Mouse (Mus musculus): ENCODE measurements around the gene Abhd8. TPM values are rescaled to one million over a fixed set of nuclear protein-coding genes. Genes with fewer than 3 reads are reported as not detected.

The Abhd8 gene
- polyA plus RNA-seq, 1 experiment from 2014 or later: 15.2 TPM

DNA sequence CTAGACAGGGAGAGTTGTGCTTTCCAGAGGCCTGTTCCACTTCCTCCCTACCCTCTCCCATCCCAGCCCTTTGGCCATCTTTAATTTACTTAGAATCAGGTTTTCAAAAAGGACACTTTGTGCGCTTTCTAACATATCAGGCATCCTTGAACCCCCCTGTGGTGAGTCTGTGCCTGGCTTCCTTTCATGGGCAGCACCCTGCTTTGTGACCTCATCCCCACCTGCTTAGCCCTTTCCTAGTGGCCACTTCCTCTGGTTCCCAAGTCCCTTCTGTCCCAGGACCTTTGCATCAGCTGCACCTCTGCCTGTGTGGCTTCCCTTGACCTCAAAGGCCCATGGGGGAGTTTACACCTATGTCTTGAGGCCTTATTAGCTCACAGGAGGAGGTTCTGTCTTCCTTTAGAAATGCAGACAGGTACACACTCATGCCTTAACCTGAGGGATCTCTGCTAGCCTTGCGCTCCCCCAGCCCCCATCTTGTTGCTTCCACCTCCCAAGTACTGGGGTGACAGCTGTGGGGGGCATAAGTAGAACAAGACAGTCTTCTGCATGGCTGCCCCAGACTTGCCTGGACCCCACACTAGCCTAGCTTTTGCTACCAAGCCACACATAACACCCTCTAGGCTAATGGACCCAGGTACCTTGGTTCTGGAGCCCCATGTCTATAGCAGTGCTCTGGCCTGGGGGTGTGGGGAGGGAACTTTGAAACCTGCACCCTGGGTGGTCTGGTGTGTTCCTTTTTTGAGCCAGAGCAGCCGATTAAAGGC, 6.9 kb upstream of the Abhd8 start:
- no peak for ATAC-seq
- 83% methylated on average over 3 of the region's 3 CpGs for WGBS
- H3K4me2 ChIP-seq (replicated peaks; ENCODE audit: low read depth): peak overlapping the region; percentile 93

GRCm38 (mm10) chr8:71469411-71469810, 6.0 kb upstream of the Abhd8 start:
- Histone ChIP-seq H3K4me1 (replicated peaks; ENCODE audit: control insufficient read depth, insufficient read depth, low read length) (peaks cover 3% of the 10 kb centered on the region; the same call in 1 of the 2 replicates), H3K9ac (ENCODE audit: low read depth, low read length) (peak overlapping the region; percentile 60), H3K27ac (ENCODE audit: low read depth, low read length) (peak overlapping the region; percentile 65; the same call in 1 of the 2 replicates), H3K27me3 (replicated peaks; ENCODE audit: control insufficient read depth, insufficient read depth, low read length) (no peaks in the 10 kb centered on the region), H3K9me3 (ENCODE audit: control insufficient read depth) (no peaks in the 10 kb centered on the region), H3K36me3 (ENCODE audit: control insufficient read depth, insufficient read depth) (peaks cover 27% of the 10 kb centered on the region), H3K4me2 (replicated peaks; ENCODE audit: low read depth) (peak overlapping the region; percentile 93), H3K4me3 (ENCODE audit: low read depth, low read length) (peak overlapping the region; percentile 69)
- WGBS: under 1% methylated on average over 24 of the region's 24 CpGs
- TF ChIP-seq CTCF (IDR thresholded peaks at IDR 0.05; ENCODE audit: low read depth): no peak
- ATAC-seq: no peak; the same call in 1 of the 2 replicates

More for the DNA sequence above, 6.9 kb upstream of the Abhd8 start:
- Histone ChIP-seq H3K27me3 (replicated peaks; ENCODE audit: control insufficient read depth, insufficient read depth, low read length) (no peaks in the 10 kb centered on the region), H3K36me3 (ENCODE audit: control insufficient read depth, insufficient read depth) (peaks cover 31% of the 10 kb centered on the region), H3K9me3 (ENCODE audit: control insufficient read depth) (no peaks in the 10 kb centered on the region), H3K4me1 (replicated peaks; ENCODE audit: control insufficient read depth, insufficient read depth, low read length) (peaks cover 3% of the 10 kb centered on the region; the same call in 1 of the 2 replicates), H3K27ac (ENCODE audit: low read depth, low read length) (no peak overlapping the region), H3K9ac (ENCODE audit: low read depth, low read length) (no peak overlapping the region), H3K4me3 (ENCODE audit: low read depth, low read length) (peak overlapping the region; percentile 69)
- TF ChIP-seq CTCF (IDR thresholded peaks at IDR 0.05; ENCODE audit: low read depth): no peak

- H3K27me3 ChIP-seq (replicated peaks; ENCODE audit: control insufficient read depth, insufficient read depth, low read length): no peaks in the 10 kb centered on the region
- H3K4me2 ChIP-seq (replicated peaks; ENCODE audit: low read depth): peak within 1 kb of the TSS; percentile 93
- H3K9ac ChIP-seq (ENCODE audit: low read depth, low read length): peak within 1 kb of the TSS; percentile 60
- H3K9me3 ChIP-seq (ENCODE audit: control insufficient read depth): no peaks in the 10 kb centered on the region
- H3K4me1 ChIP-seq (replicated peaks; ENCODE audit: control insufficient read depth, insufficient read depth, low read length): peaks cover 8% of the 10 kb centered on the region; the same call in 1 of the 2 replicates
- peaks cover 25% of the 10 kb centered on the region for H3K36me3 ChIP-seq (ENCODE audit: control insufficient read depth, insufficient read depth)
- WGBS: under 1% methylated on average over 52 of the region's 52 CpGs
- peak; percentile 87 for ATAC-seq
- peak within 1 kb of the TSS; percentile 65; the same call in 1 of the 2 replicates for H3K27ac ChIP-seq (ENCODE audit: low read depth, low read length)
- TF ChIP-seq CTCF (IDR thresholded peaks at IDR 0.05; ENCODE audit: low read depth): no peak
- peak within 1 kb of the TSS; percentile 69 for H3K4me3 ChIP-seq (ENCODE audit: low read depth, low read length)
These were observed 5.5 kb upstream of the Abhd8 start, which contains the start of gene Dda1 for GRCm38 (mm10) chr8:71468916-71469315. TSS of gene Dda1 (plus strand) at chr8:71469199.

- no peaks in the 10 kb centered on the region for H3K27me3 ChIP-seq (replicated peaks; ENCODE audit: control insufficient read depth, insufficient read depth, low read length)
- H3K4me2 ChIP-seq (replicated peaks; ENCODE audit: low read depth): no peak overlapping the region
- peaks cover 18% of the 10 kb centered on the region for H3K36me3 ChIP-seq (ENCODE audit: control insufficient read depth, insufficient read depth)
- no peak overlapping the region for H3K9ac ChIP-seq (ENCODE audit: low read depth, low read length)
- no peak for ATAC-seq
- 96% methylated on average over 1 of the region's 1 CpGs for WGBS
- no peak overlapping the region for H3K27ac ChIP-seq (ENCODE audit: low read depth, low read length)
- TF ChIP-seq CTCF (IDR thresholded peaks at IDR 0.05; ENCODE audit: low read depth): 0 out of 2 replicates have a peak, but pooled peaks have one; percentile 3
- no peak overlapping the region for H3K4me3 ChIP-seq (ENCODE audit: low read depth, low read length)
- H3K9me3 ChIP-seq (ENCODE audit: control insufficient read depth): no peaks in the 10 kb centered on the region
- peaks cover 8% of the 10 kb centered on the region; the same call in 1 of the 2 replicates for H3K4me1 ChIP-seq (replicated peaks; ENCODE audit: control insufficient read depth, insufficient read depth, low read length)
These were observed 4.5 kb upstream of the Abhd8 start for GRCm38 (mm10) chr8:71468001-71468400.

DNA sequence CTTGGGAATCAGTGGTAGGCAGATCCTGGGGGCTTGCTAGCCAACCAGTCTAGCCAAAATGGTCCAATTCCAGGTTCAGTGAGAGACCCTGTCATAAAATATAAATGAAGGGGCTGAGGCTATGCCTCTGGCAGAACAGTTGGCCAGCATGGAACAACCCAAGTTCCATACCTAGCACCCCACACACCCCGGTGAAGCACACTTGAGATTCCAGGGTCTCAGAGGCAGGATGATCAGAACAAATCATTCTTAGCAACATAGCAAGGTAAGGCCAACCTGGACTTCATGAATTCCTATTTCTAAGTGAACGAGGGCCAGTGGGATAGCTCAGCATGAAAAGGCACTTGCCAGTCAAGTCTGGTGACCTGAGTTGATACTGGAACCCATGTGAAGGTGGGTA, 3.7 kb upstream of the Abhd8 start:
- Histone ChIP-seq H3K4me3 (ENCODE audit: low read depth, low read length) (no peak overlapping the region), H3K27me3 (replicated peaks; ENCODE audit: control insufficient read depth, insufficient read depth, low read length) (no peaks in the 10 kb centered on the region), H3K9me3 (ENCODE audit: control insufficient read depth) (no peaks in the 10 kb centered on the region), H3K27ac (ENCODE audit: low read depth, low read length) (no peak overlapping the region), H3K36me3 (ENCODE audit: control insufficient read depth, insufficient read depth) (peaks cover 10% of the 10 kb centered on the region), H3K4me2 (replicated peaks; ENCODE audit: low read depth) (no peak overlapping the region), H3K4me1 (replicated peaks; ENCODE audit: control insufficient read depth, insufficient read depth, low read length) (peaks cover 8% of the 10 kb centered on the region), H3K9ac (ENCODE audit: low read depth, low read length) (no peak overlapping the region)
- WGBS: 95% methylated on average over 2 of the region's 2 CpGs
- TF ChIP-seq CTCF (IDR thresholded peaks at IDR 0.05; ENCODE audit: low read depth): no peak
- no peak for ATAC-seq

- no peaks in the 10 kb centered on the region for H3K27me3 ChIP-seq (replicated peaks; ENCODE audit: control insufficient read depth, insufficient read depth, low read length)
- peaks cover 8% of the 10 kb centered on the region for H3K4me1 ChIP-seq (replicated peaks; ENCODE audit: control insufficient read depth, insufficient read depth, low read length)
- no peak for TF ChIP-seq CTCF (IDR thresholded peaks at IDR 0.05; ENCODE audit: low read depth)
- H3K4me2 ChIP-seq (replicated peaks; ENCODE audit: low read depth): no peak overlapping the region
- no peak for ATAC-seq
- no peak overlapping the region for H3K4me3 ChIP-seq (ENCODE audit: low read depth, low read length)
- H3K36me3 ChIP-seq (ENCODE audit: control insufficient read depth, insufficient read depth): peaks cover under 1% of the 10 kb centered on the region; the same call in 1 of the 2 replicates
- no peaks in the 10 kb centered on the region for H3K9me3 ChIP-seq (ENCODE audit: control insufficient read depth)
- no peak overlapping the region for H3K9ac ChIP-seq (ENCODE audit: low read depth, low read length)
- 94% methylated on average over 5 of the region's 5 CpGs for WGBS
- no peak overlapping the region for H3K27ac ChIP-seq (ENCODE audit: low read depth, low read length)
These were observed 2.7 kb upstream of the Abhd8 start for GRCm38 (mm10) chr8:71466198-71466597.
